Mouse (Mus musculus): Measurements from ENCODE around the gene Gm815. TPM values are rescaled to one million over a fixed set of nuclear protein-coding genes. Genes with fewer than 3 reads are reported as not detected.

Gm815 gene
- polyA plus RNA-seq, 1 experiment from 2014 or later: not detected

DNA sequence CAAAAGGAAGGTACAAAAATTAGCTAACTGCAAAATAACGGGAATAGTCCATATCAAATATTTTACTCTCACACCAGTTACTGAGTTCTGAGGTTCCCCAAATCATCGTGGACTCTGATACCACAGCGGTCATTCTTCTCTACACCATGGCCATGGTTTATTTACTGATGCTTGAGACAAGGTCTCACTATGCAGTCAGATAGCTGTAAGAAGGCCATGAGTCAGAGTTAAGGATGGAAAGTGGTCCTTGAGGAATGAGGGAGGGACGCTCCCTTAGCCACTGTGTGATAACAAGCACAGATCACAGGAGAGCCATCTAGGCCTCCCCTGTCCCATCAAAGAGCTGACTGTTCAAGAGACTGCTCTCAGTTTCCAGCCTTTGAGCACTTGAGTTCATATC is 31.0 kb upstream of the Gm815 start:
- H3K36me3 ChIP-seq (ENCODE audit: insufficient read depth, low read length): no peaks in the 10 kb centered on the region
- ATAC-seq (ENCODE audit: low FRiP score, low TSS enrichment): no peak

DNA sequence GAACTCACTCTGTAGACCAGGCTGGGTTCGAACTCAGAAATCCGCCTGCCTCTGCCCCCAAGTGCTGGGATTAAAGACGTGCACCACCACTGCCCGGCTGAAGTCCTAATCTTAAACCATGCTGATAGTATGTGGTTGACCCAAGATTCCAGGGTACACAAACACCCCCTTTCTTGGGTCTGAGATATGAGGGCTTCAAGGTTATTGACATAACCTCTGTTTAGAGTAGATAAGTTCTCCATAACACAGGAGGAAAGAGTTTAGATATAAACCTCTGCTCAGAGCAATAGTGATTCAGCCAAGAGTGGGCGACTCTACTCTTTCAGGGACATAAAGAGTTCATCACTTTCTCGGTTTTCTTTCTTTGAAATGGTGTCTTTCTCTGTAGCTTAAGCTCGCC is 30.5 kb upstream of the Gm815 start:
- Histone ChIP-seq H3K4me3 (ENCODE audit: low read length) (no peak overlapping the region), H3K4me1 (ENCODE audit: insufficient read depth, low read length) (peaks cover 25% of the 10 kb centered on the region), H3K9me3 (ENCODE audit: low read length) (no peaks in the 10 kb centered on the region), H3K4me2 (replicated peaks; ENCODE audit: low read depth, low read length) (no peak overlapping the region), H3K36me3 (ENCODE audit: insufficient read depth, low read length) (no peaks in the 10 kb centered on the region), H3K9ac (replicated peaks; ENCODE audit: low read length) (no peak overlapping the region), H3K27me3 (ENCODE audit: insufficient read depth, low read length) (no peaks in the 10 kb centered on the region), H3K27ac (ENCODE audit: low read length) (no peak overlapping the region)
- ATAC-seq (ENCODE audit: low FRiP score, low TSS enrichment): no peak
- 85% methylated on average over 7 of the region's 7 CpGs for WGBS

More for the DNA sequence above, 31.0 kb upstream of the Gm815 start:
- Histone ChIP-seq H3K9me3 (ENCODE audit: low read length) (no peaks in the 10 kb centered on the region), H3K27ac (ENCODE audit: low read length) (no peak overlapping the region), H3K4me2 (replicated peaks; ENCODE audit: low read depth, low read length) (no peak overlapping the region), H3K27me3 (ENCODE audit: insufficient read depth, low read length) (no peaks in the 10 kb centered on the region), H3K4me1 (ENCODE audit: insufficient read depth, low read length) (peaks cover 25% of the 10 kb centered on the region), H3K4me3 (ENCODE audit: low read length) (no peak overlapping the region), H3K9ac (replicated peaks; ENCODE audit: low read length) (no peak overlapping the region)
- WGBS: 89% methylated on average over 4 of the region's 4 CpGs

DNA sequence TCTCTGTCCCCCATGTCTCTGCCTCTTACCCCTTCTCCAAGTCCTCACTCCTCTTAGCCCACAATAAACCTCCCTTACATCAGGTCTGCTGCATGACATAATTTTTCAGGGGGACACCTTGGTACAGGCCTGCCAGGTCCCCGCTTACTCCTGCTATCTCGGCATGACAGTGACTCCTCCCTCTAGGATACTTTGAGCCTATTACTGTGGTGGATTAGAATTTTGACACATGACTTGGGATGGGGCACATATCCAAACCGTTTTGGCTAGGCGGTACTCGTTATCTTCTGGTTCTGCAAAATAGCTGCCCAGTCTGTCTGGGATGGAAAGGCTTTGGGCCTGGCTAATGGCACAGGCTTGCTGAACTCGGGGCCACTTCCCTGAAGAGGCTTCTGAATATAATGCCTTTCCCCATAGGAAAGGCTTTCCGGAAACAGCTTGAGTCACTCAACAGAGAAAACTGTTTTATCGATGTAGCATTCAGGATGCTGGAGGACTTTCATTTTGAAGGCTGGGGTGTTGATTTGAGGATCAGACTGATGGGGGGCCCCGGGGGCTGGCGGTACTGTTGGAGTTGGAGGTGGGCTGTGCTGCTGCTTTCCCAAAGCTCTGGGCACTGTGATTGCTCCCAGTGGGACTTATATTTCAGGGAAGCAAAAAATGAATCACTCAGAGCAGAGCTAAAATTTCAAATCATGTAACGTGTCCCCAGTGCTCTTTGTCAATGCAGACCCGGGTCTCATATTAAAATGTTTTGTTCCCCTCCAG is 27.1 kb upstream of the Gm815 start:
- H3K4me2 ChIP-seq (replicated peaks; ENCODE audit: low read depth, low read length): no peak overlapping the region; the same call in 1 of the 2 replicates
- ATAC-seq (ENCODE audit: low FRiP score, low TSS enrichment): no peak

DNA sequence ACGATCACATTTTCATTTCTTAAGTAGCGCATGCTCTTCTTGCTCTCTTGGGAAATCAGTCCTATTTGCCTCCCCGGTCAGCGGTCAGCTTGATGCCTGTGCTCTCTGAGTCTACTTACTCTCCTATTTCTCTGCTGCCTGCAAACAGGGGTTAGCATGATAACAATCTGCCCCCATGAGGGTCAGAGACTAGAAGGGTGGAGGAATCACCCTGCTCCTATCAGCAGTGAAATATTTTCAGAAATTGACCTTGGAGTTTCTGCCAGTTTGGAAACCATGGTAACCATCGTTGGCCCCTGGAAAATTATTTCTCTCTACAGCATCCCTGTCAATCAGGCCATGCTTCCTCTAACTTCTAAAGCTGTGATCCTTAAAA is 26.5 kb upstream of the Gm815 start:
- Histone ChIP-seq H3K4me3 (ENCODE audit: low read length) (no peak overlapping the region), H3K9me3 (ENCODE audit: low read length) (no peaks in the 10 kb centered on the region), H3K9ac (replicated peaks; ENCODE audit: low read length) (no peak overlapping the region), H3K4me1 (ENCODE audit: insufficient read depth, low read length) (peaks cover 21% of the 10 kb centered on the region), H3K27ac (ENCODE audit: low read length) (peak overlapping the region; percentile 67), H3K27me3 (ENCODE audit: insufficient read depth, low read length) (no peaks in the 10 kb centered on the region), H3K36me3 (ENCODE audit: insufficient read depth, low read length) (no peaks in the 10 kb centered on the region), H3K4me2 (replicated peaks; ENCODE audit: low read depth, low read length) (no peak overlapping the region; the same call in 1 of the 2 replicates)
- 62% methylated on average over 5 of the region's 5 CpGs for WGBS
- ATAC-seq (ENCODE audit: low FRiP score, low TSS enrichment): no peak

More for the DNA sequence above, 27.1 kb upstream of the Gm815 start:
- Histone ChIP-seq H3K27me3 (ENCODE audit: insufficient read depth, low read length) (no peaks in the 10 kb centered on the region), H3K27ac (ENCODE audit: low read length) (peak overlapping the region; percentile 67), H3K9ac (replicated peaks; ENCODE audit: low read length) (no peak overlapping the region), H3K9me3 (ENCODE audit: low read length) (no peaks in the 10 kb centered on the region), H3K36me3 (ENCODE audit: insufficient read depth, low read length) (no peaks in the 10 kb centered on the region), H3K4me3 (ENCODE audit: low read length) (no peak overlapping the region), H3K4me1 (ENCODE audit: insufficient read depth, low read length) (peaks cover 16% of the 10 kb centered on the region)
- 51% methylated on average over 12 of the region's 12 CpGs for WGBS

DNA sequence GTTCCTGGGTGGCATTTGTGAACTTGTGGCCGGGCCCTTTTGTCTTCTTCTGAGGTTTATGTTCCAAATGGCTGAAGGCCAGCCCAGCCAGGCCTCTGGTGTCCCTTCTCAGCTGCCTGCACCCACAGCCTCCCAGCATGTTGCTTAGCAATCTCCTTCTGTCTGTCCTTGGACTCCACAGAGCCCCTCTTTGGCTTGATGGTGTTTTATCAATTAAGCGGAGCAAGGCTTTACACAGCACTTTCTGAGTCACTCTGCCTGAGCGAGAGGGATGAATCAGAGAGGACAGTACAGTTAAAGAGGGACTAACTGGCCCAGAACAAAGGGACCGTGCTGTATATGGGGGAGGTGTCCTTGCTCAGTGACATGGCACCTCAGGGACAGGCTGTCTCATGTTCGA is 22.0 kb upstream of the Gm815 start:
- Histone ChIP-seq H3K9me3 (ENCODE audit: low read length) (no peaks in the 10 kb centered on the region), H3K4me3 (ENCODE audit: low read length) (no peak overlapping the region), H3K4me2 (replicated peaks; ENCODE audit: low read depth, low read length) (no peak overlapping the region), H3K27me3 (ENCODE audit: insufficient read depth, low read length) (no peaks in the 10 kb centered on the region), H3K27ac (ENCODE audit: low read length) (peak overlapping the region; percentile 89; the same call in 1 of the 2 replicates), H3K36me3 (ENCODE audit: insufficient read depth, low read length) (no peaks in the 10 kb centered on the region), H3K4me1 (ENCODE audit: insufficient read depth, low read length) (peaks cover 43% of the 10 kb centered on the region), H3K9ac (replicated peaks; ENCODE audit: low read length) (no peak overlapping the region)
- ATAC-seq (ENCODE audit: low FRiP score, low TSS enrichment): 0 out of 2 replicates have a peak, but pooled peaks have one; percentile 21
- 51% methylated on average over 5 of the region's 5 CpGs for WGBS

DNA sequence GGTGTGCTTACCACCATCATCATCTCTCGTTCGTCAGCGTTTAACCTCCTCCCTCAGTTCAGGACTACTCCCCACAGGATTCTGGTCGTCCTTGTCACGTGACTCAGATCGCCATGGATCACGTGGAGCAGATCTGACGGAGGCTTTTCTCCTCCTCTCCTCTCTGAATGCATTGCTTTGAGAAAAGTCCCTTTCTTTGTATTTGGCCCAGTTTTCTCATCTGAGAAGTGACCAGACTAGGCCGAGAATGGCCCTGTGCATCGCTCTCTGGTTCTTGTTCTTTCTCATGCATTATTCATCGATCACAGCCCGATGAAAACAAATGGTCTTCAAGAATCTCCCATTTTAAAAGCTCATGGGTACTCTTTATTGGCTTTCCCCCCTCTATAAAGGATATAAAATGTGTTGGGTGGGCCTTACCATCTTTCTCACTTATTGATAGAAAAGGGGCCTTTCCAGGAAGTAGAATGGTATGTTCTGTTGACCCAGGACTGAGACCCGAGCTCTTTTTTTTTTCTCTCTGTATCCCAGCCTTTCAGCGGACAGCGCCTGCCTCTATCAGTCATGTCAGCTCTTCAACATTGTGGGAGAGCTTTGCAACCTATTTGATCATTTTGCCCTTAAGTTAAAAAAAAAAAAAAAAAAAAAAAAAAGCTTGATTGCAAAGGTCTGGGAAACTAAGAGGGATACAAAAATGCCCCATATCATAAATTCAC is 20.5 kb upstream of the Gm815 start:
- no peak for ATAC-seq (ENCODE audit: low FRiP score, low TSS enrichment)
- 63% methylated on average over 15 of the region's 15 CpGs for WGBS
- H3K4me1 ChIP-seq (ENCODE audit: insufficient read depth, low read length): peaks cover 44% of the 10 kb centered on the region
- H3K4me3 ChIP-seq (ENCODE audit: low read length): no peak overlapping the region
- H3K36me3 ChIP-seq (ENCODE audit: insufficient read depth, low read length): no peaks in the 10 kb centered on the region
- peak overlapping the region; percentile 12; the same call in 1 of the 2 replicates for H3K4me2 ChIP-seq (replicated peaks; ENCODE audit: low read depth, low read length)
- H3K27ac ChIP-seq (ENCODE audit: low read length): peak overlapping the region; percentile 89
- H3K9ac ChIP-seq (replicated peaks; ENCODE audit: low read length): no peak overlapping the region
- H3K9me3 ChIP-seq (ENCODE audit: low read length): no peaks in the 10 kb centered on the region
- no peaks in the 10 kb centered on the region for H3K27me3 ChIP-seq (ENCODE audit: insufficient read depth, low read length)

DNA sequence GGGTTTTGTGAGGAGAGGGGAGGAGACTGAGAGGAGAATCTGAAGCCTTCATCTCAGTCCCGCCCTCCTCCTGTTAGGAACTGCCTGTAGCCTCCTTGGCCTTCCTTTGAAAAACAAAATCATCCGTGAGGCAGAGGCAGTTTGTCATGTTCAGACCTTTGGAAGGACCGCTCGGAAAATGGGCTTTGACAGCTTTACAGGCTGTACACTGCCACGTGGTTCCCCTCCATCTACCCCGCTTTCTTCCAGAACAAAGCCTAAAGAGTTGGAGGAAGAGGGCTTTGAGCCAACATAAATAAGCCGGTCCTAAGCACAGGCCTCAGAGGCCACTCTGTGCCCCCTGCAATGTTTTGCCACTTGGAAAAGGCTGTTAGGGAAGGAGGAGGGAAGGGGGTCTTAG is 19.9 kb upstream of the Gm815 start:
- Histone ChIP-seq H3K4me1 (ENCODE audit: insufficient read depth, low read length) (peaks cover 49% of the 10 kb centered on the region), H3K27me3 (ENCODE audit: insufficient read depth, low read length) (no peaks in the 10 kb centered on the region), H3K4me2 (replicated peaks; ENCODE audit: low read depth, low read length) (peak overlapping the region; percentile 12; the same call in 1 of the 2 replicates), H3K9ac (replicated peaks; ENCODE audit: low read length) (no peak overlapping the region), H3K27ac (ENCODE audit: low read length) (peak overlapping the region; percentile 89), H3K36me3 (ENCODE audit: insufficient read depth, low read length) (no peaks in the 10 kb centered on the region), H3K9me3 (ENCODE audit: low read length) (no peaks in the 10 kb centered on the region), H3K4me3 (ENCODE audit: low read length) (no peak overlapping the region)
- 11% methylated on average over 7 of the region's 7 CpGs for WGBS
- ATAC-seq (ENCODE audit: low FRiP score, low TSS enrichment): peak; percentile 96

DNA sequence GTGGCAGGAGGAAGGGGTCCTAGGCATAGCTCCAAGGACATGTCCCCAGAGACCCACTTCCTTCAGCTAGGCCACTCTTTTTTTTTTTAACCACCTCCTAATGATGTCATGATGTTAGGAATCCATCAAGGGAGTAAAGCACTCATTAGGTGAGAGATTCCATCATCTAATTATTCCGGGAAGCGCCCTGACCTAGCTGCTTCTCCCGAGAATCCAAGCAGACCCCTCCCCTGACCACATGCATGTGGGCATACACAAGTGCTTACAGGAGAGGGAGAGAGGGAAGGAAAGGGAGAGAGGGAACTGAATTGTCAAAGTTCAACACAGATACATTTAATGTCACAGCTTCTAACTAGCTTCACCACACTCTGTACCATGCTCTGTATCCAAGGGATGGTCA is 16.1 kb upstream of the Gm815 start:
- WGBS: 50% methylated on average over 3 of the region's 3 CpGs
- no peaks in the 10 kb centered on the region for H3K36me3 ChIP-seq (ENCODE audit: insufficient read depth, low read length)
- ATAC-seq (ENCODE audit: low FRiP score, low TSS enrichment): no peak
- H3K4me3 ChIP-seq (ENCODE audit: low read length): no peak overlapping the region
- H3K9ac ChIP-seq (replicated peaks; ENCODE audit: low read length): no peak overlapping the region
- H3K4me2 ChIP-seq (replicated peaks; ENCODE audit: low read depth, low read length): no peak overlapping the region
- 0 out of 2 replicates have a peak overlapping the region, but pooled peaks have one; percentile 48 for H3K27ac ChIP-seq (ENCODE audit: low read length)
- no peaks in the 10 kb centered on the region for H3K27me3 ChIP-seq (ENCODE audit: insufficient read depth, low read length)
- H3K9me3 ChIP-seq (ENCODE audit: low read length): no peaks in the 10 kb centered on the region
- H3K4me1 ChIP-seq (ENCODE audit: insufficient read depth, low read length): peaks cover 45% of the 10 kb centered on the region

DNA sequence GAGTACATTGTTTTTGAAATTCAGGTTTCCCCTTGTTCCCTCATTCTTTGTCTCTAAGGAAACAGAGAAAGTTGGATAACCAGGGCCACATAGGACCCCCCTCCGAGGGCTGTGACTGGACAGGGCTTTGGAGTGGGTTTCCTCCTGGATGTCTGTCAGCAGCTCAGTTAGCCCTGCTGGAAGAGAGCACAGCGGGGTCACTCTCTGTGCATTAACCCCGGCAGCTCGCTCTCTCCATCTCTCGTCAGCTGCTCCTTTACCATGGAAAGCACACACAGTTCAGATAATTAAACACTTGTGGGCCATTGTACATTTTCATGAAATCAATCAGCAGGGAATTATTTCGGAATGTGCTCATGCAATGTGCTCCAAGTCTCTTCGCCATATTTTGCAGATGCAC is 15.4 kb upstream of the Gm815 start:
- Histone ChIP-seq H3K9me3 (ENCODE audit: low read length) (no peaks in the 10 kb centered on the region), H3K36me3 (ENCODE audit: insufficient read depth, low read length) (no peaks in the 10 kb centered on the region), H3K27me3 (ENCODE audit: insufficient read depth, low read length) (no peaks in the 10 kb centered on the region), H3K9ac (replicated peaks; ENCODE audit: low read length) (no peak overlapping the region), H3K27ac (ENCODE audit: low read length) (peak overlapping the region; percentile 48; the same call in 1 of the 2 replicates), H3K4me2 (replicated peaks; ENCODE audit: low read depth, low read length) (no peak overlapping the region), H3K4me1 (ENCODE audit: insufficient read depth, low read length) (peaks cover 39% of the 10 kb centered on the region), H3K4me3 (ENCODE audit: low read length) (no peak overlapping the region)
- 35% methylated on average over 7 of the region's 7 CpGs for WGBS
- ATAC-seq (ENCODE audit: low FRiP score, low TSS enrichment): no peak

DNA sequence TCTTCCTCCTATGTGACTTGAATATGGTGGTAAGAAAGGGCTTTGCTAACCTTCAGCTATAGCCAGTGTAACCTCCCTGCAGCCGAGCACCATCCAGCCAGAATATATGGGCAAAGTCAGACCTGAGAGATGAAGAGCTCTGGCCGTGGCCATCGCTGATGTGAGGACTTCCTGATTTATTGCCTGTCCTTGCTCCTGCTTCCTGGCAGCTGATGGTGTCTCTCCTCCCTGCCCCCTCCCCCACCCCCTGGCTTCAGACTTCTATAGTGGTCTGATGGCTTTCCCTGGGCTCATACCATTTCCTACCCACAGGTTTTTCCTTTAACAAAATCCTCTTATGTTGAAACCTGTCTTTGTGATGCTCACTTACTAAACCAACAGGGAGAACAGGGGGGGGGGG is 14.6 kb upstream of the Gm815 start:
- no peak overlapping the region for H3K27ac ChIP-seq (ENCODE audit: low read length)
- H3K9me3 ChIP-seq (ENCODE audit: low read length): no peaks in the 10 kb centered on the region
- ATAC-seq (ENCODE audit: low FRiP score, low TSS enrichment): 0 out of 2 replicates have a peak, but pooled peaks have one; percentile 20
- 7% methylated on average over 3 of the region's 3 CpGs for WGBS
- H3K27me3 ChIP-seq (ENCODE audit: insufficient read depth, low read length): no peaks in the 10 kb centered on the region
- no peak overlapping the region for H3K4me2 ChIP-seq (replicated peaks; ENCODE audit: low read depth, low read length)
- no peaks in the 10 kb centered on the region for H3K36me3 ChIP-seq (ENCODE audit: insufficient read depth, low read length)
- no peak overlapping the region for H3K4me3 ChIP-seq (ENCODE audit: low read length)
- peaks cover 31% of the 10 kb centered on the region for H3K4me1 ChIP-seq (ENCODE audit: insufficient read depth, low read length)
- no peak overlapping the region for H3K9ac ChIP-seq (replicated peaks; ENCODE audit: low read length)

Measured in kidney, embryonic 16.5 days (tissue).